Mouse (Mus musculus): Measurements from ENCODE around the gene Tspear. TPM values are rescaled to one million over a fixed set of nuclear protein-coding genes. Genes with fewer than 3 reads are reported as not detected.

Gene Tspear
- polyA plus RNA-seq, 1 experiment from 2014 or later = 0.07 TPM

DNA sequence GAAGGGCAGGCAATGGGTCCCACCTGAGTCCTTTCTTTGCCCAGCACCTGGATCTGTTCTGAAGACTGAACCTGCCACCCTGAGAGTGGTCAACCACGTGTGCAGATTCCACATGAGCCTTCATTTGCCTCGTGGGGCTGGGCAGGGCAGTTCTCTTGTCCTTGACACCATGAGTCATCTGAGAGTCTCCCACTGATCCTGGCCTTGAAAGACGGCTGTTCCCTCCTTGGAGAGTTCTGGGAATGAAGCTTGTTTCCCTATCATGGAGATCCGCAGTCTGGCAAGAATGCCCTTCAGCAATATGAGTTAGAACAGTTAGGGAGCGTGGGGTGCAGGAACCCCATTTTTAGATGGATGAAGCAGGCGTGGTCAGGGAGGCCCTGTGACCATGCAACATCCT, 152.6 kb downstream of the Tspear start:
- Histone ChIP-seq H3K9ac (no peak overlapping the region), H3K4me2 (no peak overlapping the region), H3K27ac (replicated peaks) (no peak overlapping the region), H3K4me1 (no peaks in the 10 kb centered on the region), H3K9me3 (peaks cover 17% of the 10 kb centered on the region), H3K36me3 (no peaks in the 10 kb centered on the region), H3K27me3 (replicated peaks) (0 out of 2 replicates have a peak, but pooled peaks cover 5% of the 10 kb centered on the region), H3K4me3 (no peak overlapping the region)
- no peak for ATAC-seq (ENCODE audit: extremely low read depth, insufficient number of reproducible peaks, low FRiP score, low TSS enrichment)
- 61% methylated on average over 6 of the region's 6 CpGs for WGBS

DNA sequence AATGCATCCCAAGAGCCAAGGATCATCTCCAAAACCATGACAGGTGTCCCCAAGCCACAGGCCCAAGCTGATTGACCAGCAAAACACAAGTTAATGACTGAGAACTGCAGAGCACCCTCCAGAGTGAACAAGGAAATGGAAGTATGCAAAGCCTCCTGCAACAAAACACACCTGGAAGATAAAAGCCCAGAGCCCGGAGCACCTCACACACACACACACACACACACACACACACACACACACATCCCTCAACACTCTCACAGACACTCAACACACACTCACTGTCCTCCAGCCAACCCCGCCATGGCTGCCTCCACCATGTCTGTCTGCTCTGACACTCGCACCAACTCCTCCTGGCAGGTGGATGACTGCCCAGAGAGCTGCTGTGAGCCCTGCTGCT, 160.1 kb downstream of the Tspear start, which contains the start of gene Gm36176:
Gene Gm36176, plus strand, starts transcription at position 301 of the 400 bp plus-strand sequence.
- no peak within 1 kb of the TSS for H3K9ac ChIP-seq
- H3K4me3 ChIP-seq = no peak within 1 kb of the TSS
- WGBS = 49% methylated on average over 3 of the region's 3 CpGs
- no peak within 1 kb of the TSS for H3K27ac ChIP-seq (replicated peaks)
- H3K4me2 ChIP-seq = no peak within 1 kb of the TSS
- no peak for ATAC-seq (ENCODE audit: extremely low read depth, insufficient number of reproducible peaks, low FRiP score, low TSS enrichment)
- H3K9me3 ChIP-seq = peaks cover 23% of the 10 kb centered on the region; the same call in 1 of the 2 replicates
- no peaks in the 10 kb centered on the region for H3K4me1 ChIP-seq
- no peaks in the 10 kb centered on the region for H3K27me3 ChIP-seq (replicated peaks)
- no peaks in the 10 kb centered on the region for H3K36me3 ChIP-seq

DNA sequence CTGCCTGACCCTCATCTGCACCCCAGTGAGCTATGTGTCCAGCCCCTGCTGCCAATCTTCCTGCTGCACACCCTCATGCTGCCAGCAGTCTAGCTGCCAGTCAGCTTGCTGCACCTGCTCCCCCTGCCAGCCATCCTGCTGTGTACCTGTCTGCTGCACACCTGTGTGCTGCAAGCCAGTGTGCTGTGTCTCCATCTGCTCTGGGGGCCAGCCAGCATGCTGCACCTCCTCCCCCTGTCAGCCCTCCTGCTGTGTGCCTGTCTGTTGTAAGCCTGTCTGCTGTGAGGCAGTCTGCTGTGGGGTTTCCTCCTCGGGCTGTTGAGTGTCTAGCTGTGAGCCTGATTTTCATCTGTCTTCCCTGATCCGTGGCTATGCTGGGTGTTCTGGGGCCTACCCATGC, 160.6 kb downstream of the Tspear start:
- Histone ChIP-seq H3K4me2 (no peak overlapping the region), H3K9ac (no peak overlapping the region), H3K27ac (replicated peaks) (no peak overlapping the region), H3K36me3 (no peaks in the 10 kb centered on the region), H3K9me3 (peaks cover 23% of the 10 kb centered on the region; the same call in 1 of the 2 replicates), H3K4me3 (no peak overlapping the region), H3K4me1 (no peaks in the 10 kb centered on the region), H3K27me3 (replicated peaks) (no peaks in the 10 kb centered on the region)
- ATAC-seq (ENCODE audit: extremely low read depth, insufficient number of reproducible peaks, low FRiP score, low TSS enrichment) = no peak
- WGBS = 15% methylated on average over 2 of the region's 2 CpGs

DNA sequence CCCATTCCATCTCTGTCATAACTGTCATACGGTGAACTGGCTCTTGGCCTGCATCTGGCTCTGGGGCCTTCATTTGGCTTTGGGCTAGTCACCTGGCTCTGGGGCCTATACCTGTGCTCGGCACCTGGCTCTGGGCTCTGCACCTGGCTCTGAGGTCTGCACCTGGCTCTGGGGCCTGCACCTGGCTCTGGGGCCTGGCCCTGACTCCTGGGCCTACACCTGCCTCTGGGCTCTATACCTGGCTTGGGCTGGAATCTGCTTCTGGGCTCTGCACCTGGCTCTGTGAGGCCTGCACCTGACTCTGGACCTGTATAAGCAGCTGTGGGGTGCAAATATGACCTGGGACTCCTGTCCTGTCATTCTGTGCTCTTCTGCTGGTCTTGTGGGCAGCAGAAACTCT, 161.2 kb downstream of the Tspear start:
- H3K9me3 ChIP-seq = peaks cover 20% of the 10 kb centered on the region; the same call in 1 of the 2 replicates
- no peak overlapping the region for H3K27ac ChIP-seq (replicated peaks)
- WGBS = 71% methylated on average over 2 of the region's 2 CpGs
- H3K4me2 ChIP-seq = no peak overlapping the region
- no peaks in the 10 kb centered on the region for H3K36me3 ChIP-seq
- H3K27me3 ChIP-seq (replicated peaks) = no peaks in the 10 kb centered on the region; the same call in 1 of the 2 replicates
- no peak overlapping the region for H3K4me3 ChIP-seq
- ATAC-seq (ENCODE audit: extremely low read depth, insufficient number of reproducible peaks, low FRiP score, low TSS enrichment) = no peak
- no peaks in the 10 kb centered on the region for H3K4me1 ChIP-seq
- no peak overlapping the region for H3K9ac ChIP-seq

DNA sequence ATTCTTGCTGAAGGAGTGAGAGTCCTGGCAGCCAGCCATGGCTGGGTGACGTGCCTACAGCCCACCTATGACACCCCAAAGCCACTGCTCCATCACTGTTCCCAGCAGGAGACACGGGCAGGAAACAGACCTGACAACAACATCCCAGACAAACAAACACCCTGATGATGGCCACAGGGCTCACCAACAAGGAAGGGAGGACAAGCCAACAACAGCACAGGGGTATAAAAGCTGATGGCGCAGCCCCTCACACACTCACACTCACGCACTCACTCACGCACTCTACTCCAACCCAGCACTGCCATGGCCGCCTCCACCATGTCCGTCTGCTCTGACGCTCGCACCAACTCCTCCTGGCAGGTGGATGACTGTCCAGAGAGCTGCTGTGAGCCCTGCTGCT, 166.2 kb downstream of the Tspear start, which contains the start of gene Gm10318:
Gene Gm10318, plus strand, starts transcription at position 301 of the 400 bp plus-strand sequence.
- no peaks in the 10 kb centered on the region for H3K36me3 ChIP-seq
- H3K27me3 ChIP-seq (replicated peaks) = peaks cover 12% of the 10 kb centered on the region; the same call in 1 of the 2 replicates
- H3K4me1 ChIP-seq = no peaks in the 10 kb centered on the region
- no peak within 1 kb of the TSS for H3K27ac ChIP-seq (replicated peaks)
- H3K9ac ChIP-seq = no peak within 1 kb of the TSS
- no peak within 1 kb of the TSS for H3K4me3 ChIP-seq
- H3K9me3 ChIP-seq = no peaks in the 10 kb centered on the region
- ATAC-seq (ENCODE audit: extremely low read depth, insufficient number of reproducible peaks, low FRiP score, low TSS enrichment) = no peak
- no peak within 1 kb of the TSS for H3K4me2 ChIP-seq
- WGBS = 58% methylated on average over 9 of the region's 9 CpGs

DNA sequence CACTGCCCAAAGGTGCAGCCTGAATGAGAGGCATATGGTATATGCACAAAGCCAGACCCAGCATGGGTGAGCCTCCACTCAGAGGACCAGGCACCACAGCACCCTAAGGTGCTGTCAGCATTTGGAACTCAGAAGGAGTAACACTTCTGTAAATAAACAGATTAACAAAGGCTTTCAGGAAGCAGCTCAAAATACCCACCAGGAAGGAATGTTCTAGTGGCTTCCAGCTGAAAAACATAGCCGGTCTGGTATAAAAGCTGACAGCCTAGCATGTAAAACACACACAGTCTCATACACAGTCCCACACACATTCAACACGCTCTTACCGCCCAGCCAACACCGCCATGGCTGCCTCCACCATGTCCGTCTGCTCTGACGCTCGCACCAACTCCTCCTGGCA, 175.3 kb downstream of the Tspear start, which contains the start of gene Gm3285:
Gene Gm3285, plus strand, starts transcription at position 301 of the 400 bp plus-strand sequence.
- WGBS = 43% methylated on average over 7 of the region's 7 CpGs
- no peak within 1 kb of the TSS for H3K27ac ChIP-seq (replicated peaks)
- no peaks in the 10 kb centered on the region for H3K36me3 ChIP-seq
- H3K4me2 ChIP-seq = no peak within 1 kb of the TSS
- H3K27me3 ChIP-seq (replicated peaks) = peaks cover 21% of the 10 kb centered on the region
- no peaks in the 10 kb centered on the region for H3K4me1 ChIP-seq
- H3K9ac ChIP-seq = no peak within 1 kb of the TSS
- no peaks in the 10 kb centered on the region for H3K9me3 ChIP-seq
- no peak within 1 kb of the TSS for H3K4me3 ChIP-seq
- ATAC-seq (ENCODE audit: extremely low read depth, insufficient number of reproducible peaks, low FRiP score, low TSS enrichment) = no peak

DNA sequence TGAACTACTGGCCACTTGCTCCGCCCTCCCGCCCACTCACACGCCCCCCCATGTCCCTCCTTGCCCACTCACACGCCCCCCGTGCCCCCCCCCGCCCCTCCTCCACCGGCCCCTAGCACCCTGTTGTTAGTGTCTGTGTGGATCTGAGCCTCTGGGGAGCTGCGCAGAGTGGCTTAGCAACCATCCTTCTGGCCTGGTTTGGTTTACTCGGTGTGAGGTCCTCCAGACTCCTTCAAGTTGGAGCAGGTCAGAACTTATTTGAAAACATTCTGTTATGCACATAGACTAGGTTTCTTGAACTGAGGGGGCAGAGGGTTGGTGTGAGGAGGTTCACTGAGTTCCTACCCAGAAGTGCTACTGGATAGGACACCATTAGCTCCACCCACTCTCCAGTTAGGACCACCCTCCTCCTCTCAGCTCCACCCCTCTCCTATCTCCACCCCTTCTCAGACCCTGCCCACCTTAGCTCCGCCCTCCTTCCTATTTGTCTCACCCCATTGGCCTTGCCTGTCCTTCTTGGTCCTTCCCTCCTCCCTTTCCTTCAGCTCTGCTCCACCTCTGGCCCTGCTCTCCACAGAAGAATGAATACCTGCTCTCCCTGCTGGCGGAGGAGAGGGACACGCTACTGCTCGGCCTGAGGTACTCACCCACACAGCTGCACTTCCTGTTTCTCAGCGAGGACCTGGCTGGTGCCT, 177.8 kb downstream of the Tspear start:
- WGBS = 26% methylated on average over 13 of the region's 14 CpGs
- Histone ChIP-seq H3K27ac (replicated peaks) (no peak overlapping the region), H3K4me3 (peak overlapping the region; percentile 16), H3K9ac (no peak overlapping the region), H3K27me3 (replicated peaks) (peaks cover 24% of the 10 kb centered on the region), H3K36me3 (no peaks in the 10 kb centered on the region), H3K4me2 (peak overlapping the region; percentile 50), H3K4me1 (no peaks in the 10 kb centered on the region), H3K9me3 (no peaks in the 10 kb centered on the region)
- no peak for ATAC-seq (ENCODE audit: extremely low read depth, insufficient number of reproducible peaks, low FRiP score, low TSS enrichment)

DNA sequence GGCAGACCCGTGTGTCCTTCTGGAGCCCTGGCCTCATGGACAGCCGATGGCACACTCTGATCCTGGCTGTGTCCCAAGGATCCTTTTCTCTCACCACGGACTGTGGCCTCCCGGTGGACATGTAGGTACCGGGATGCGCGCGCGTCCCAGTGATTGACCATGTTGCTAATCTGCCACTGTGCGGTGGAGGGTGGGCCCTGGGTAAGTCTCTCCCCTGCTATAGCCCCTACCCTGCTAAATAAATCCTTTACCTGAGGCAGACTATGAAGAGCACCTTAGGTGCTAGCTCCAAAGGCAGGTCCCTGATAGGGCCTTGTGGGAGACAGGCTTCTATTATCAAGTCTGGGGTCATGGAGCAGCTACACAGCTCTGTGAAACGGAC, 178.4 kb downstream of the Tspear start:
- Histone ChIP-seq H3K27ac (replicated peaks) (no peak overlapping the region), H3K27me3 (replicated peaks) (peaks cover 28% of the 10 kb centered on the region), H3K9ac (no peak overlapping the region), H3K9me3 (no peaks in the 10 kb centered on the region), H3K4me3 (peak overlapping the region; percentile 16), H3K4me2 (peak overlapping the region; percentile 50), H3K4me1 (no peaks in the 10 kb centered on the region), H3K36me3 (no peaks in the 10 kb centered on the region)
- 34% methylated on average over 11 of the region's 11 CpGs for WGBS
- ATAC-seq (ENCODE audit: extremely low read depth, insufficient number of reproducible peaks, low FRiP score, low TSS enrichment) = no peak

DNA sequence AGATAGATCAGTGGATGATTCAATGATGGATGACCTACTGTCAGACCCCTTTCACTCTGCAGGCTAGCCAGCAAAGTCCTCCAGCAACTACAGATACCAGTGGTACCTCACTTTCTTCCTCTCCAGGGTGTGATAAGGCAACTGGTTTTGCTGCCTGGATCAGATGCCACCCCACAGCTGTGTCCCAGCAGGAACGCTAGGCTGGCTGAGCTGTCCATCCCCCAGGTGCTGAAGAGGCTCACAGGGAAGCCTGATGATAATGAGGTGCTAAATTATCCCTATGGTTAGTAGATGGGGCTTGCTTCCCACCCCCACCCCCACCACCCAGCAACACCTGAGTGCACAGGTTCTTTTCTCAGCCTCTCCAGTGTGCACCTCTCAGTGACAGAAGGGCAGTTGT, 181.2 kb downstream of the Tspear start:
- Histone ChIP-seq H3K9ac (no peak overlapping the region), H3K36me3 (no peaks in the 10 kb centered on the region), H3K4me2 (no peak overlapping the region), H3K4me3 (no peak overlapping the region), H3K4me1 (no peaks in the 10 kb centered on the region), H3K27me3 (replicated peaks) (peaks cover 22% of the 10 kb centered on the region), H3K9me3 (no peaks in the 10 kb centered on the region), H3K27ac (replicated peaks) (no peak overlapping the region)
- ATAC-seq (ENCODE audit: extremely low read depth, insufficient number of reproducible peaks, low FRiP score, low TSS enrichment) = no peak
- 6% methylated on average over 1 of the region's 1 CpGs for WGBS

DNA sequence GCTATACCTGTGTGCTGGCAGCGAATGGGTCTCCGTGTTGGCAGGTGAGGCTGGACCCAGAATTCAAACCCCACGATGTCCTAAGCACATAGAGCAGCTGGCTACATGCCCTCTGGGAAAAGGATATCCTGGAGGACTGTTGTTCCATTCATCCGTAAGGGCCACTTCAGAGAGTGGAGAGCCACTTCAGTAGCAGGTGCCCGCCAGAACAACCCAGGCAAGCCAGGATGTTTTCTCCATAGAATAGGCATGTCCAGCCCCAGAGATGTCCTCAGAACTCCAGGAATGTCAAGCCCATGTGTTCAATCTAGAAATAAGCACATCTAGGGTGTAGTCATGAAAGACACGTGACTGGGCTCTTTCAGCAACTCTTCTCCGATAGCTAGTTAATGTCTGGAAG, 183.3 kb downstream of the Tspear start:
- Histone ChIP-seq H3K9me3 (no peaks in the 10 kb centered on the region), H3K4me2 (no peak overlapping the region), H3K27me3 (replicated peaks) (peaks cover 13% of the 10 kb centered on the region; the same call in 1 of the 2 replicates), H3K9ac (no peak overlapping the region), H3K27ac (replicated peaks) (no peak overlapping the region), H3K4me3 (no peak overlapping the region), H3K36me3 (no peaks in the 10 kb centered on the region), H3K4me1 (no peaks in the 10 kb centered on the region)
- ATAC-seq (ENCODE audit: extremely low read depth, insufficient number of reproducible peaks, low FRiP score, low TSS enrichment) = no peak
- 67% methylated on average over 7 of the region's 7 CpGs for WGBS

DNA sequence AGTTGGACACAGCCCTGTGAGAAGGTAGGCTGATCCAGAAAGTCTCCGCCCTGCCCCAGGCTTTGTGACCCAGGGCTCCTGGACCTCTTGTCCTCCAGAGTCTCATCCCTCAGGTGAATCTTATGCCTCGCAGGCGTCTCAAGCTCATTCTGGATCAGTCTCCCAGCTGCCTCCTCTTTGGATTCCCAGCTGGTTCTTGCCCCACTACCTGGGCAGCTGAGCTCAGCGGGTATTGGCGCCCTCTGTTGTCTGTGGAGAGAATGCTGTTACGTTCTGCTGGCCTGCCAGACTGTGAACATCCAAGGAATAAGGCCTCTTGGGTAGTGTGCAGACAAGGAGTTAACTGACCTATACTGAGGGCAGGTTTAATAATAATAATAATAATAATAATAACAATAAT, 192.6 kb downstream of the Tspear start:
- ATAC-seq (ENCODE audit: extremely low read depth, insufficient number of reproducible peaks, low FRiP score, low TSS enrichment) = no peak
- Histone ChIP-seq H3K4me2 (no peak overlapping the region), H3K36me3 (no peaks in the 10 kb centered on the region), H3K4me1 (no peaks in the 10 kb centered on the region), H3K9me3 (no peaks in the 10 kb centered on the region), H3K4me3 (no peak overlapping the region), H3K27ac (replicated peaks) (no peak overlapping the region), H3K27me3 (replicated peaks) (no peaks in the 10 kb centered on the region), H3K9ac (no peak overlapping the region)
- 64% methylated on average over 6 of the region's 6 CpGs for WGBS

DNA sequence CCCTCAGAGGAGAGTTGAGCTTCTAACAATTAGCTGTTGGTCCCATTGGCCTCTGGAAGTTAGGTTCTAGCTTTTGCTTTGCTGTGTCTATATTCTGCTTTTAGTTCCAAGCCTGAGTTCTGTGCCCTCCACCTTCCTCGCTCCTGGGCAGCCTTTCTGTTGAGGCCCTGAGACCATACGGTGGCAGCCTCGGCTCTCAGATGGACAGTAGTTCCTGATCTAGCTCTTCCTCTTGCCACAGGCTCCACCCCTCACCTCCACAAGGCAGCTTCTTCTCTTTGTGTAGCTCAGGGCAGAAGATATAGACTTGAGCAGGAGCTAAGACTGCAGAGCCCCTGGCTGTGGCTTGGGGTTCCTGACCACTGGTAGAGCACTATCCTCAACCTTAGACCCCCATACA, 193.9 kb downstream of the Tspear start:
- no peak for ATAC-seq (ENCODE audit: extremely low read depth, insufficient number of reproducible peaks, low FRiP score, low TSS enrichment)
- Histone ChIP-seq H3K4me1 (no peaks in the 10 kb centered on the region), H3K4me2 (no peak overlapping the region), H3K27me3 (replicated peaks) (no peaks in the 10 kb centered on the region), H3K36me3 (no peaks in the 10 kb centered on the region), H3K4me3 (no peak overlapping the region), H3K9ac (no peak overlapping the region), H3K9me3 (no peaks in the 10 kb centered on the region), H3K27ac (replicated peaks) (no peak overlapping the region)
- 43% methylated on average over 3 of the region's 3 CpGs for WGBS
